Mouse (Mus musculus): ENCODE measurements around the gene Fam3c. TPM values are rescaled to one million over a fixed set of nuclear protein-coding genes. Genes with fewer than 3 reads are reported as not detected.
"Not testable (repeated sequence)": the region's sequence is repeated elsewhere in the genome, so short reads cannot be mapped to it uniquely, and the experiment has no call there.

Fam3c gene
- polyA plus RNA-seq, 1 experiment from 2014 or later, result 46.2 TPM

DNA sequence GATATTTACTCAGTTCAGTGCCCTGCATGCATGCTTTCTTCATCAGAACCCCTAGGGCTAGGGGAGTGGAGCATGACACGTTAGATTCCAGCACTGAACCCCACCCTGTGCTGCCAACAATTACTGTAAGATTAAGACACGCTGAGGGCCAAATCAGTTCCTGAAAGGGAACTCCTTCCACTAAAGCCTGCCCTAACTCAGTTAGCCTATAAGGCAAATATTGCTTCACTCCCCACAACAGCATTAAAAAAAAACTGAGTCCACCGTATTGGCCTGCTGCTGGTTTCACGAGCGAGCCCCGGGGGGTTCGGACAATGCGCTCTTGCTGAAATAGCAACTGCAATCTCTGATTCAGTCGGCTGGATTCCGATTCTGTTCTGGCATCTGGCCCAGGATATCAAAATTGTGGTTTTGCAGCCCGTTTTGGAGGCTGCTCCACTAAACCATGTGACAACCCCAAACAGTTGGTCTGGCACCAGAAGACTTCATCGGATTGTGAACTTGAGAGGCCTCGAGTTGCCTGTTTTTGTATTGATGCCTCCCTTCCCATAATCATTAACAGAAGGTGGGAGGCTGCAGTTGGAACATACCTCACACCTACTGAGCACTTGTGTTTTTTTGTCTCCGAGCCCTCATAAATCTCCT, 75.7 kb downstream of the Fam3c start:
- Histone ChIP-seq H3K4me3 (ENCODE audit: low read depth, low read length) (no peak overlapping the region), H3K27me3 (replicated peaks; ENCODE audit: control insufficient read depth, insufficient read depth, low read length) (no peaks in the 10 kb centered on the region), H3K4me1 (replicated peaks; ENCODE audit: control insufficient read depth, insufficient read depth, low read length) (no peaks in the 10 kb centered on the region), H3K27ac (ENCODE audit: low read depth) (no peak overlapping the region), H3K36me3 (ENCODE audit: control insufficient read depth, insufficient read depth, low read length) (no peaks in the 10 kb centered on the region), H3K9ac (ENCODE audit: low read length) (no peak overlapping the region), H3K9me3 (ENCODE audit: control insufficient read depth, low read length) (no peaks in the 10 kb centered on the region), H3K4me2 (ENCODE audit: low read length) (0 out of 2 replicates have a peak overlapping the region, but pooled peaks have one; percentile 1)
- WGBS, result 58% methylated on average over 14 of the region's 14 CpGs
- ATAC-seq (replicated peaks; ENCODE audit: low FRiP score, low TSS enrichment, low read depth) (no peak), DNase-seq (ENCODE audit: low spot score) (peak; percentile 53)

GRCm38 (mm10) chr6:22277941-22278340, 78.1 kb downstream of the Fam3c start:
- no peak for DNase-seq (ENCODE audit: low spot score)
- WGBS, result 84% methylated on average over 3 of the region's 3 CpGs
- no peak for ATAC-seq (replicated peaks; ENCODE audit: low FRiP score, low TSS enrichment, low read depth)
- Histone ChIP-seq H3K36me3 (ENCODE audit: control insufficient read depth, insufficient read depth, low read length) (no peaks in the 10 kb centered on the region), H3K4me1 (replicated peaks; ENCODE audit: control insufficient read depth, insufficient read depth, low read length) (no peaks in the 10 kb centered on the region), H3K27ac (ENCODE audit: low read depth) (no peak overlapping the region), H3K27me3 (replicated peaks; ENCODE audit: control insufficient read depth, insufficient read depth, low read length) (no peaks in the 10 kb centered on the region), H3K4me2 (ENCODE audit: low read length) (no peak overlapping the region), H3K9ac (ENCODE audit: low read length) (no peak overlapping the region), H3K9me3 (ENCODE audit: control insufficient read depth, low read length) (no peaks in the 10 kb centered on the region), H3K4me3 (ENCODE audit: low read depth, low read length) (no peak overlapping the region)

GRCm38 (mm10) chr6:22269840-22270521, 86.1 kb downstream of the Fam3c start:
- ATAC-seq (replicated peaks; ENCODE audit: low FRiP score, low TSS enrichment, low read depth) (no peak), DNase-seq (ENCODE audit: low spot score) (no peak)
- Histone ChIP-seq H3K27ac (ENCODE audit: low read depth) (no peak overlapping the region), H3K27me3 (replicated peaks; ENCODE audit: control insufficient read depth, insufficient read depth, low read length) (no peaks in the 10 kb centered on the region), H3K36me3 (ENCODE audit: control insufficient read depth, insufficient read depth, low read length) (no peaks in the 10 kb centered on the region), H3K9me3 (ENCODE audit: control insufficient read depth, low read length) (no peaks in the 10 kb centered on the region), H3K4me2 (ENCODE audit: low read length) (no peak overlapping the region), H3K4me1 (replicated peaks; ENCODE audit: control insufficient read depth, insufficient read depth, low read length) (no peaks in the 10 kb centered on the region), H3K4me3 (ENCODE audit: low read depth, low read length) (no peak overlapping the region), H3K9ac (ENCODE audit: low read length) (no peak overlapping the region)
- 73% methylated on average over 8 of the region's 8 CpGs for WGBS

DNA sequence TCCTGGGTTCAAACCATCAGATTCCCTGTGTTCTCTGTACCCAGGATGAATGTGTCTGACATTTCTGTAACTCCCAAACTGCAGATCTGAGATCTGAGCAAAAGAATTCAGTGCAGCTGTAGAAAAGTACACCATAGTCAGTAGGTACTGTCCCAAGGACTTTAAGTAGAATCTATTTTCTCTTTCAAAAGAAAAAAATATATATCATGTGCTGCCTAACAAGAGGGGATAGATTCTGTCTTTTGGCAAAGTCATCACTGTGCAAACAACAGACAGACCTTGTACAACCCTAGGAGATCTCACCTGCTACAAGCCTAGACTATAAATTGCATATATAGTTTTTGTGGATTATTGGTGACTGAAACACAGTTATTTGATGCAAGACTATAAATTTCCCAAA, 87.4 kb downstream of the Fam3c start:
- no peak for DNase-seq (ENCODE audit: low spot score)
- Histone ChIP-seq H3K36me3 (ENCODE audit: control insufficient read depth, insufficient read depth, low read length) (no peaks in the 10 kb centered on the region), H3K9me3 (ENCODE audit: control insufficient read depth, low read length) (no peaks in the 10 kb centered on the region), H3K9ac (ENCODE audit: low read length) (no peak overlapping the region), H3K27me3 (replicated peaks; ENCODE audit: control insufficient read depth, insufficient read depth, low read length) (no peaks in the 10 kb centered on the region), H3K27ac (ENCODE audit: low read depth) (no peak overlapping the region), H3K4me2 (ENCODE audit: low read length) (no peak overlapping the region), H3K4me3 (ENCODE audit: low read depth, low read length) (no peak overlapping the region), H3K4me1 (replicated peaks; ENCODE audit: control insufficient read depth, insufficient read depth, low read length) (no peaks in the 10 kb centered on the region)
- no peak for ATAC-seq (replicated peaks; ENCODE audit: low FRiP score, low TSS enrichment, low read depth)

- Histone ChIP-seq H3K27me3 (replicated peaks; ENCODE audit: control insufficient read depth, insufficient read depth, low read length) (no peaks in the 10 kb centered on the region), H3K4me2 (ENCODE audit: low read length) (no peak overlapping the region), H3K9me3 (ENCODE audit: control insufficient read depth, low read length) (no peaks in the 10 kb centered on the region), H3K4me1 (replicated peaks; ENCODE audit: control insufficient read depth, insufficient read depth, low read length) (no peaks in the 10 kb centered on the region), H3K27ac (ENCODE audit: low read depth) (no peak overlapping the region), H3K4me3 (ENCODE audit: low read depth, low read length) (no peak overlapping the region), H3K9ac (ENCODE audit: low read length) (no peak overlapping the region), H3K36me3 (ENCODE audit: control insufficient read depth, insufficient read depth, low read length) (no peaks in the 10 kb centered on the region)
- no peak for ATAC-seq (replicated peaks; ENCODE audit: low FRiP score, low TSS enrichment, low read depth)
- 74% methylated on average over 5 of the region's 5 CpGs for WGBS
- no peak for DNase-seq (ENCODE audit: low spot score)
These were observed 88.0 kb downstream of the Fam3c start for GRCm38 (mm10) chr6:22267807-22268667.

DNA sequence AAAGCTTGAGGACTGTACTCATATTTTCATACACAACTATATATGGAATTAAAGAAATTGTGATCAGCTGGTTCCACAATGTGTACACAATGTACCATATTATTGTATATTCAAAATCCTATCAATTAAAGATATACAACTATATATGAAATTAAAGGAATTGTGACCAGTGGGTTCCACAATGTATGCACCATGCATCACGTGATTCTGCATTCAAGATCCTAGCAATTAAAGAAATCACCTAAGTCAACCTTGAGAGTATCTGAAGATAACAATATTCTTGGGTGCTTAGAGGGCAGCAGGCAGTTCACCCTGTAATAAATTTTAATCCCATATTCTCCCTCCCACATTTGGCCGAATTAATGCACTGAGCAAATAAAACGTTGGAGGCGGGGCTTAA, 90.0 kb downstream of the Fam3c start:
- ATAC-seq (replicated peaks; ENCODE audit: low FRiP score, low TSS enrichment, low read depth) (no peak), DNase-seq (ENCODE audit: low spot score) (no peak)
- no peak overlapping the region for H3K9ac ChIP-seq (ENCODE audit: low read length)
- H3K27me3 ChIP-seq (replicated peaks; ENCODE audit: control insufficient read depth, insufficient read depth, low read length), result no peaks in the 10 kb centered on the region
- H3K4me3 ChIP-seq (ENCODE audit: low read depth, low read length), result no peak overlapping the region
- H3K27ac ChIP-seq (ENCODE audit: low read depth), result no peak overlapping the region
- no peaks in the 10 kb centered on the region for H3K9me3 ChIP-seq (ENCODE audit: control insufficient read depth, low read length)
- no peak overlapping the region for H3K4me2 ChIP-seq (ENCODE audit: low read length)
- no peaks in the 10 kb centered on the region for H3K4me1 ChIP-seq (replicated peaks; ENCODE audit: control insufficient read depth, insufficient read depth, low read length)
- WGBS, result 76% methylated on average over 4 of the region's 4 CpGs
- H3K36me3 ChIP-seq (ENCODE audit: control insufficient read depth, insufficient read depth, low read length), result no peaks in the 10 kb centered on the region

- 89% methylated on average over 8 of the region's 8 CpGs for WGBS
- H3K27me3 ChIP-seq (replicated peaks; ENCODE audit: control insufficient read depth, insufficient read depth, low read length); H3K4me3 ChIP-seq (ENCODE audit: low read depth, low read length); H3K4me1 ChIP-seq (replicated peaks; ENCODE audit: control insufficient read depth, insufficient read depth, low read length); H3K4me2 ChIP-seq (ENCODE audit: low read length); H3K36me3 ChIP-seq (ENCODE audit: control insufficient read depth, insufficient read depth, low read length); H3K9me3 ChIP-seq (ENCODE audit: control insufficient read depth, low read length); ATAC-seq (replicated peaks; ENCODE audit: low FRiP score, low TSS enrichment, low read depth); H3K9ac ChIP-seq (ENCODE audit: low read length); H3K27ac ChIP-seq (ENCODE audit: low read depth); DNase-seq (ENCODE audit: low spot score): not testable (repeated sequence)
These were observed 91.9 kb downstream of the Fam3c start for GRCm38 (mm10) chr6:22264094-22264493.

DNA sequence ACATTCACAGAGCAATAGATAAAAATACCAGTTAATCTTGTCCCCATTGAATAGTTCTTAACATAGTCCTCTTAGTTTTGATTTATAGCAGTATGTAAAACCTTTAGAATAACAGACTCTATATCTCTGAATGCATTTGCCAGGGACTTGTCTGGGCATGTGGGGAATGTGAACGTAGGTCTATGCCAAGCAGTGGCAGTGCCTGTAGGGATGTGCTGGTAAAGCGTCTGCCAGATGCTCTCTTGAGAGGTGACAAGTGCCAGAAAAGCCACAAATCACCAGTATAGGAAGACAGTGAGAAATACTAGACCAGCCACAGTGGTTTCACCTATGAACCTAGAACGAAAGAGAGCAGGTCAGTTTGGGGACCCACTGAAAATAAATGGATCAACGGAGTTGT, 93.5 kb downstream of the Fam3c start:
- no peak overlapping the region for H3K27ac ChIP-seq (ENCODE audit: low read depth)
- ATAC-seq (replicated peaks; ENCODE audit: low FRiP score, low TSS enrichment, low read depth) (no peak), DNase-seq (ENCODE audit: low spot score) (no peak)
- H3K4me2 ChIP-seq (ENCODE audit: low read length), result no peak overlapping the region
- no peak overlapping the region for H3K9ac ChIP-seq (ENCODE audit: low read length)
- H3K36me3 ChIP-seq (ENCODE audit: control insufficient read depth, insufficient read depth, low read length), result no peaks in the 10 kb centered on the region
- H3K9me3 ChIP-seq (ENCODE audit: control insufficient read depth, low read length), result no peaks in the 10 kb centered on the region
- H3K27me3 ChIP-seq (replicated peaks; ENCODE audit: control insufficient read depth, insufficient read depth, low read length), result no peaks in the 10 kb centered on the region
- no peak overlapping the region for H3K4me3 ChIP-seq (ENCODE audit: low read depth, low read length)
- 49% methylated on average over 4 of the region's 4 CpGs for WGBS
- H3K4me1 ChIP-seq (replicated peaks; ENCODE audit: control insufficient read depth, insufficient read depth, low read length), result no peaks in the 10 kb centered on the region
